Mouse (Mus musculus) layer of hippocampus, adult 9-11 months (tissue): Measurements from ENCODE around the gene Tgfbi.

ENCODE experiments used
- DNase-seq: peaks from one replicate; pipeline ENCODE4 v3.0.0; 2022

Tgfbi gene

DNA sequence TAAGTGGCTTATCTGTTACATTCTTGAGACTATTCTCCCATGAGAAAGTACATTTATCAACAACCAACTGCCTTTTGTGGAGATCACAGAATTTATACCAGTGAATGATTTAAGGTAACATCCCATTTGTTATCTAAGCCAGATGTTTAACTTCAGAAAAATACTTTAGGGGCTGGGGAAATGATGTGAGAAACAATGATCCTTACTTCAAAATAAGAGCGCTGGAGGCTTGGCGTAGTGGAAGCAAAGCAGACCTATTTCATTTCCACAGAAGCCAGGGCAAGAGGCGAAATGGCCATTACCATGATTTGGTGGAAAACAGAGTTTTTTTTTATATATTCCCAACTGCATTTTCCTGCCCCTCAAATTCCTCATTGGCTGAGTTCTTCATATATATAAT, 34.7 kb downstream of the Tgfbi start:
- no peak for DNase-seq

DNA sequence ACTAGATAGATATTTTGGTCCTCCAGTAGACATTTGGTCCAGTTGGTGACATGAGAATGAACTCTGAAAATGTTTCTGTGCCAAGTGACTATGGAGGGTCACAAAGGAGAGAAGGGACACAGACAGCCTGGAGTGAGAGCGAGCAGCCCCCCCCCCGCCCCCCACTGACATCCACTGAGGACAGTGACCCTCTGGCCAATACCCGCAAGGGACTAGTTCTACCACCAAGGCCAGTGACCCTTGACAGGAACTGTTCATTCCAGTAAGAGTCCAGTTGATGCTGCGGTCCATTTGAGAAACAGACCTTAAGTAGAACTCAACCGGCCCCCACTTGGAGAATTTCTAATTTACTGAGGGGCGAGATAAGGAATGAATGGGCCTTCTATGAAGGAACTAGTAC, 36.4 kb downstream of the Tgfbi start:
- no peak for DNase-seq

DNA sequence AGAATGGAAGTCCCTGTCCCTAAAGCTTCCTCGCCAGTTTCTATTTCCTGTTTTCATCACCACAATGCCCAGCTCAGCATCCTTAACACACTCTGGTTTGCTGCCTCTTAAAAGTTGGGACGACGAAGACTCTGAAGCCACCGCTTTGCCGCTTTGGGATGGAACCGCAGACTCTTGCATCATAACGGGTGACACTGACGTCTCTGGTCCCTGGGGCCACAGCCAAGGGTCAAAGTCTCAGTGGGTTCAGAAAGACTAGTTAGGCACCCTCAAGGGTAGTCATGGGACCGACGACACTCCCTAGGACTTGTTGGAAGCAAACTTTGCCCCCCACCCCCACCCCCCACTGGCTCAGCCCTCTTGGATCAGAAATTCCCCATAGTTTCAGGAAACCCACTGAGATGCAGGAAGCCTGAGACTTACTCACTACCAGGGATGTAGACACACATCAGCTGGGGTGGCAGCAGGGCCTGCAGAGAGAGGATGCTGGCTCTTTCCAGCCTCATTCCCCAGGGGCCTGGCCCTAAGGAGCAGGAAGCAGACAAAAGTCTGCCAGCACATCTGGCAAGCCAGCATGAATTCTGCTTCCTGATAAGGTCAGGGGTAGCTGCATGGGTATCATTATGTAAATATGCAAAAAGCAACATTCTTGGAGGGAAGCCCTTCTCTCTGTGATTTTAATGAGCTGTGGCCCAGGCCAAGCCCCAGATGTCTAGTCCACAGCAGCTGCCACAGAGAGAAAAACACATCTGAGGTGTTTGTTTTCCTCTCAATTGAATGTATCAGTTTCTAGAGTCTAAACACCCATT, 38.5 kb downstream of the Tgfbi start:
- peak; percentile 28 for DNase-seq

DNA sequence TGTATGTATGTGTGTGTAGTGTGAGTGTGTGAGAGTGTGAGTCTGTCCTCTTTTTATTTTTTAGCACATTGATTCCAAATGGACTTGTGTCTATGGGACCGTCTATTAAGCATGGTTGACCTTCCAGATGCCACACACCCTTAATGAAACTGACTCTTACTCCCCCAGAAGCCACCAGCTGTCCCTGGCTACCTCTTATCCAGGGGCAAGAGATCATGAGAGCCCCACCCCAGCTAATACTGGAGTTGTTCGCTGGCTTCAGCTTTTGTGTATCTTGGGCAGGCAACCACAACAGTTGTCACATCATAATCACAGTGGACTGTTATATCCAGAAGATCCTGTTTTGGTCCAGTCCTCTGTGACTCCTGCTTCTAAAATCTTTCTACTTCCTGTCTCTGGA, 40.7 kb downstream of the Tgfbi start:
- DNase-seq: no peak

DNA sequence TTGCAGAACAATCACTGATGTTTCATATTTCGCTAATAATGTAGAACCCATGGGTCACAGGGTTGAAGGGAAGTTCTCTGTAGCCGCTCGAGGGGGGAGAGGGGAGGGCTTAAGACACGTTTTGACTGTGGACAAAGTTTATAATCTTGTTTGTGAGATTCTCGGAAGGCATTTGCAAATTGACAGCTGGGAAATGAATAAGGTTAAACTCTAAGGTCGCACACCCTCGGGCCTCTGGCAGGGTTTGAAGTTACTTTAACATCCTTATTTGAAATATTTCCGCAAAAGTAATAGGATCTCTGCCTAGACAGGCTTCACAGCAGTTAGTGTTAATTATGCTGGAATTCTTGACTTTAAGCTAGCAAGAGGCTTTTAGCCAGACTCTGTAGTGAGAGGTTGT, 43.1 kb downstream of the Tgfbi start:
- no peak for DNase-seq

DNA sequence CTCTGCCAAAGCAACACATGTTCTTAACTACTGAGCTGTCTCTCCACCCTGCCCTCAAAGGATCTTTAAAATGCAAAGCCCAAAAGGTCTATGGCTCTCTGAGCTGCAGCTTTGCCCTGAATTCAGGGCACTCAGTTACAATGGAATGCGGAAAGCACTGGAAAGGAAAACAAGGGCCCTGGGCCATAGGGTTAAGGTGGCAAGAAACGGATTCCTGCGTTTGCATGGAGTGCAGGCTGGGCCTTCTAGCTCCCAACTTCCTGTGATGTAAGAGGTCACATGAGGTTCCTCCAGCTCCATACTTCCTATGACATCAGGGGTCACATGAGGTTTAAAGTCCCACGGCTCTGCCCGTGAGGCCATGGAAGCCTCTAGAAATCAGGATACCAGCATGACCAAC, 44.9 kb downstream of the Tgfbi start:
- no peak for DNase-seq

DNA sequence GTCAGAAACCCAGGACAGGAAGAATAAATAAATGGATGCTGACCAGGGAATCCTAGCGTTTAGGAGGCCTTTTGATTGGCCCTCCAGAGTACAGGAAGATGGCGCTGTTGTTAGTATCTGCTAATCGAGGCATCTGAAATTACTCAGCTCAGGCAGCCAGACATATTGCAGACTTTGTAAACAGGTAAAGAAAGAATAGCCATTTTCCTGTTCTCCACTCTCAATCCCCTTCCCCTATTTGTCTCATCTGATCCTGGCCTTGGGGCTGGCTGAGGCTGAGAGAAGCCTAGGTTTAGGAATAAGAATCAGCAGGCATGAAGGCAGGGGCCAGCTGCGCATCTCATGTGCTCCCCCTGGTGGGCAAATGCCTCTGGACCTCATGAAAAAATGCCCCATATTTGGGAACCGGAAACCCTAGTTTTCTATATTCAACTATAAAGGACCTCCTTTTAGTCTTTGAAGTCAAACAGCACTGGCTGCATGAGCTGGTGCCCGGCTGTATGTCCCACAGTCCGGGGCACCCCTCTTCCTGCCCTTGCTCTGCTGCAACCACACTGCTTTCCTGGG, 48.7 kb downstream of the Tgfbi start:
- peak; percentile 36 for DNase-seq

DNA sequence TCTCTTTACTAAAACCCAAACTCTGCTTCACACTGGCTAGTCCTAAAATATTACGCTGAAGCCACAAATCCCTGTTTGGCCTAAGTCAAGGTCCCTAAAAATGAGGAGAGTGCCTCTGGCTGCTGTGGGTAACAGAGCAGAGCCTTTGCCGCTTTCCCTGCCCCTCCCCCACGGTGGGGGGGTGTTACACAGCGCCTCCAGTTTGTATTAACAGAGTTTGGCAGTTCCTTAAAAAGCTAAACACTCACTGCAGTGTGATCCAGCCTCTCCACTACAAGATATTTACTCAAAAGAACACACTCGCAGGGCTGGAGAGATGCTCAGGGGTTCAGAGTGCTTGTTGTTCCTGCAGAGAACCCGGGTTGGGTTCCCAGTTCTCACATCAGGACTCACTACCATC, 49.6 kb downstream of the Tgfbi start:
- DNase-seq: no peak

DNA sequence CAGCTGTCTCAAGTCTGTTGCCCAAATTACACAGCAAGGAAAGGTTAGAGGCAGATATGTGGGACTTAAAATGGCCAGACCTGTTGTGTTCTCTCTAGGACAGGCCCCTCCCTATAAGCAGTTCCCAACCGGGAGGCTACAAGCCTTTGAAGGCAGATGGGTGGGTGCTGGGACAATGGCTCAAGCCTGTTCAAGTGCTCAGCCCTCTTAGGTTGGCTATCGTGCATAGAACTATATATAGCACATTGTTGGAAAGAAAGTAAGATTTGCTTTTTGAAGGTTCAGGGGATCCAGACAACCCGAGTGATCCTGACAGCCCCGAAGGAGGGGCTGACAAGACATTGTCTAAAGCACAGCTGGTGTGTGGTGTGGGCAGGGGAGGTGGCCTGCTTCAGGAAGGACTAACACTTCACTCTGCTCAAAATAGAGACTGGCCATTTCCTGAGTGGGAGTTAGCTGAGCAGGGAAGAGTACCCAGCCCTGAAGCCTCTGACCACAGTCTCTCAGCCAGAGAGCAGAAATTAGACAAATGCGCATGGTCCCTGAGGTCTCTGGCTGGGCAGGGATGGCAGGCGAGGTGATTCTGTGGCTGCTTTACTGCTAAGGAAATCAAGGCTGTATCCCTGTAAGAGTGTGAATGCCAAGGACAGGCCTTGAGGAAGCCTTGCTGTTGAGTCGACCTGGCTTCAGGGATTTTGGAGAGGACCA, 52.7 kb downstream of the Tgfbi start:
- DNase-seq: peak; percentile 55

DNA sequence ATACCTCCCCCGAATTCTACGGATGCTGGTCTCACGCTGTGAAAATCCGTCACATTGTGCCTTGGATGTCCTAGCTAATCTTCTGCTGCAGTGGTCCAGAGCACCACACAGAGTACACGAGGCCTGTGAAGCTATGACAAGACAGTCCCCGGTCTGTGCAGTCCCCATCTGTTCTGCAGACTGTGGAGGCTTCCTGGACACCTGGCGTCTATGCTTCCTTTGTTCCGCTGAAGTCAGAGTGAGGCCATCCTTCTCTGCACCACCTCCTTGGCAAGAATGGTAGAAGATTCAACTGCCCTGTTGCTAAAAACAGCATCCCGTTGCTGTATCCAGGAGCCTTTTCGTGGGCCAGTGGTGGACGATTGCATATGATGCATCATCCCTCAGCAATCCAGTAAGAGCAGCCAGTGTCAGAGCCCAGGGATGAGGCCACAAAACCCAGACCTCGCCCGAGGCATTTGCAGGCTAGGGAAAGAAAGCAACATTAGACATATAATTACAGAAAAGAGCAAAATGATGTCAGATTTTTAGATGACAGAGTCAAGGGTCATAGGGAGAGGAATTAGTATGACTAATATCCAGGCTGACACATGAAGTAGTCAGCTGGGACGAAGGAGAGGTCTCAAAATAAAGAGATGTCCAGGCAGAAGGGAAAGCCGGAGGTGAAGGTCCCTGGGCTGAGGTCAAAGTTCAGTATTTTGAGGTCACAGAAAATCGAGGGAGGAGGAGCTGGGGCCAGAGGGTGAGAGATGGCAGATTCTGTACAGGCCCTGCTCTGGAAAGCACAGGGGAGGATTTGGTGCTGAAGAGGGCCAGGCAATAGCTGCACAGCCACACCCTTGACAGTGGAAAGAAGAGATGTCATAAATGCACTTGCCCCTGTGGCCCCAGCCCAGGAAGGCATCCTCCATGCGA, 55.2 kb downstream of the Tgfbi start:
- no peak for DNase-seq

DNA sequence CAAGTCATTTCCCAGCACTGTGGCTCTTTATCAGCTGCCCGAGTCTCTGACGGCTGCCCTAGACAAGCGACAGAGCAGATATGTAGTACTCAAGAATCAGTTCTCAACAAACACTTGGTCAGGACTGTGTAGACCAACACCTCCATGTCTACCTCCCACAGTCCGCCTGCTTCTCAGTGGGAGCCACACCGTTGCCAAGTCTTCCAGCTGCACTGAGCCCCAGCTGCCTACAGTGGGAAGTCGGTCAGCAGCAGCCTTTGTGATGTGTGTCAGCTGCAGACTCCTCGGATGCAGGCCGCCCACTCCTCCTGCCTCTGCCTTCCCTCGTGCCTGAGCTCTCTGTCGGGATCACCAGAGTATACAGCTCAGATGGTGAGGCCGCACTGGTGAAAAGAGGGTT, 61.9 kb downstream of the Tgfbi start:
- no peak for DNase-seq

DNA sequence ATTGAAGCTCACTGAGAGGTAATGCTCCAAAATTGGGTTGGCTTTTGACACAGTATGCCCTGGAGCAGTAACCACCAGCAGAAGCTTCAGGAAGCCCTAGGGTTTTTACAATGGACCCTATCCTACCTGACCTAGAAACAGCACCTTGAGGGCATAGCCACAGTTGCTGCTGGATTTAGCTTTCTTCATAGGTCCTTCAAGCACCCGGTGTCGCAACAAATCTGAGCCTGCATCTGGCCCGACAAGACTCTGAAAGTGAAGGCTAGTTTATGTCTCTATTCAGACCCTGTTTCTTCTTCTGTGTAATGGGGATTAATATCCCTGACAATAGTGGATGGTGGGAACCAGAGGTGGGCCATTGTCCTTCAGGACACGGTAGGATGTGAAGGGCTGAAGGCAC, 68.4 kb downstream of the Tgfbi start:
- DNase-seq: no peak

DNA sequence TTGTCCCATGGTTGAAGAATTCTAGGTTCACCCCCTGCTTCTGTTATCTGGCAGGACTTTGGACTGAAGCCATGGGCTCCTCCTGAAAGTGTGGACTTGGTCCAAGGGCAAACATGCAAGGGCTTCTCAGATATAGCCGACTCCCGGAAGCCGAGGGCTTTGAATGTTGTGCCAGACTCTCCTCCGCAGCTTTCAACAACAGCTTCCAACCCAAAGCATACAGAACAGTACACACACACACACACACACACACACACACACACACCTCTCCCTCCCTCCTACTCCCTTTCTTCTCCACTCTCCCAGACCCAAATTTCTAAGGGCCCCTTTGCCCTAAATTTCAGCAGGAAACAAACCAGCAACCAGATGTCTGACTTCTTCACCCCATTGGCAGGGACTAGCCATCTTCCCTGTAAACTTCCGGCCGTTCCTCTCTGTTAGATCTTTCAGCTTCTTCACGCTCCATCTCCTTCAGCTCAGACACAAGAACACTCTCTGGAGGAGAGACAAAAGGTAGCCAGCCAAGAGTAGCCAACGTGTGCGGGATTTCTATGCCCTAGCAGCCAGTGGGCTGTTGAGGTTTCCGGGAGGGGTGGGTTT, 69.0 kb downstream of the Tgfbi start:
- DNase-seq: no peak

DNA sequence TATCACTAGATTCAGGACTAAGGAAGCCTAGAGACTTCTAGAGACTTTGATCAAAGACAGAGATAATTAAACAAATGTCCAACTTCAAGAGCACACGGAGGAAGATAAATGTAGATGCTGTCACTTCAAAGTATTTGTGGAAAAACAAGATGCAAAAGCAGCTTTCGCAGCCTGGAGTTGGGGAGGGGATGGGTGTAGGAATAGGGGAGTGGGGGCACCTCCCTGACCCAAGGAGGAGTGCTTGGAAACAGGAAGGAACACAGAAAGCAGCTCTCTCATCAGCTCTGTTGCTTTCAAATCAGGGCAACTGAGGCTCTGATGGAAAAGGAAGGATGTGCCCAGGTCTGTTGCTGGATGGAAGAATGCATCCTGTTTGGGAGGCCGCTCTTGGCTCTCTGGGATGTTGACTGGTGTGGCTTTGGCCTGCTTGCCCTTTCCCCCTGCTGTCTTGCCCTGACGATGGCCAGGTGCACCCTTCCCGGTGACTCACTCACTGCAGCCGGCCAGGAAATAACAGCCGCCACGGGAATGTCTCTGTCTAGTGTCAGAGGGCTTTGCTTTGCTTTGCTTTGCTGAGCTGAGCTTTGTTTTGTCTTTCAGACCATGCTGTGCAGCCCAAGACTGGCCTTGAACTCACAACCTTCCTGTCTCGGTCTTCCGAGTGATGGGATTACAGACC, 69.6 kb downstream of the Tgfbi start:
- no peak for DNase-seq

DNA sequence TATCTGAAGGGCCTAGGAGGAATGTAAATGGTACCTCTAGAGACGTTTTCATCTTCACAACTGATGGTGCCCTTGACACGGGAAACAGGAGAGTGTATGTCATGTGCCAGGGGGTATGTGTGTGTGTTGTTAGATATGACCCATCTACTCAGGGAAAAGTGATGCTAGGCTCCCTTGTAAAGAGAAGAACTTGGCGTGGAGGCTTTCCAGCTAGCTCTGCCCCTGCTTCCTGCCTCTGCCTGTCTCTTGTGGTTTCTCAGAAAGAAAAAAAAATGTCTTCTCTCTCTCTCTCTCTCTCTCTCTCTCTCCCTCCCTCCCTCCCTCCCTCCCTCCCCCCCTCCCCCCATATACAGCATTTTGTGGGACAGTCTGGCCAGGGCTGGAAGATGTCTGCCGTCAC, 72.6 kb downstream of the Tgfbi start:
- no peak for DNase-seq

DNA sequence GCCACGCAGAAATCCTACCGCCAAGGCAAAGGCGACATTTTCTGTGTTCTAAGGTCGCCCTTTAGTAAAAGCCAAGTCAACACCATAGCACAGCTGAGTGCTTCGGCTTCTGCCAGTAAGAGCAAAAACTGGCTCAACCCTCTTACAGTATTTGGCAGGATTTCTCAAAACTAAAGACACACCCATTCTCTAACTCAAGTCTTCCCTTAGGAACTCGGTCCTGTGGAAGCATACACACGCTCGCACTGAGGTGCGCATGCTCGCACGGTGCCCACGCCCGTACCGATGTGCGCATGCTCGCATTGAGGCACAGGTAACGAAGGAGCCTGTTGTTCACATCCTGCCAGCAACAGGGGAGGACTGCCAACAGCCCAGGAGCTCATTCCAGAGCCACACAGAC, 73.0 kb downstream of the Tgfbi start:
- peak; percentile 69 for DNase-seq

DNA sequence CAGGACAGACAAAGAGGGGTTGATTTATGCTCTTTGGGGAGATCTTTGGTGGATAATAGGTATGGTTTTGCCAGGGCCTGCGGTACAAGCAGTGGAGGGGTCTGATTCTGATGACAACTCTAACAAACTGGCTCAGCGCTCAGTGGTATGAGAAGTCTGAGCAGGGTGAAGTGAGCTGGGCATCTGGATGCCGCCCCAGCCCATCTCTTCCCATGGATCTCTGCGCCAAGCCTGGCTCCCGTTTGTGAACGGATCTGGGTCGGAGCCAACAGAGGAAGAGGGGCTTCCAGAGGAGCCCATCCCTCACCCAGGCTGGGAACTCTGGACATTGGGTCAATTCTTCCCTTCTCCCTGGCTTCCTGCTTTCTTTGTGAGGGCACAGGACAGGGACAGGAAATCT, 74.0 kb downstream of the Tgfbi start:
- DNase-seq: no peak
